Mouse (Mus musculus) T-cell, adult 2 months (primary cell): ENCODE data around the gene Gm10320.

Experiments used
- DNase-seq: peaks from one replicate; pipeline ENCODE4 v3.0.0; 2022; ENCODE audit warnings: low spot score

Gm10320 gene

GRCm38 (mm10) chr13:98461467-98461866 is 30.3 kb downstream of the Gm10320 start:
- no peak for DNase-seq

- no peak for DNase-seq
Measured at GRCm38 (mm10) chr13:98456398-98456797, 35.4 kb downstream of the Gm10320 start.

GRCm38 (mm10) chr13:98455646-98456045 is 36.2 kb downstream of the Gm10320 start:
- no peak for DNase-seq

GRCm38 (mm10) chr13:98454224-98454967 is 37.4 kb downstream of the Gm10320 start:
- DNase-seq = no peak

GRCm38 (mm10) chr13:98453146-98453545 is 38.7 kb downstream of the Gm10320 start:
- no peak for DNase-seq

GRCm38 (mm10) chr13:98448696-98449095 is 43.1 kb downstream of the Gm10320 start:
- no peak for DNase-seq

GRCm38 (mm10) chr13:98447741-98448140 is 44.1 kb downstream of the Gm10320 start:
- no peak for DNase-seq

- no peak for DNase-seq
Measured at GRCm38 (mm10) chr13:98445391-98446125, 46.2 kb downstream of the Gm10320 start.

- no peak for DNase-seq
Measured at GRCm38 (mm10) chr13:98441001-98441400, 50.8 kb downstream of the Gm10320 start.

GRCm38 (mm10) chr13:98440293-98440952 is 51.4 kb downstream of the Gm10320 start:
- no peak for DNase-seq
